Mouse (Mus musculus): ENCODE measurements around the gene Oscp1. TPM values are rescaled to one million over a fixed set of nuclear protein-coding genes. Genes with fewer than 3 reads are reported as not detected.

Oscp1 gene
- polyA plus RNA-seq, 1 experiment, result 12.8 TPM

GRCm38 (mm10) chr4:126025801-126026200, 32.6 kb upstream of the Oscp1 start:
- TF ChIP-seq REST (IDR thresholded peaks at IDR 0.05; ENCODE audit: insufficient read depth, insufficient read length) (no peak), TCF3 (IDR thresholded peaks at IDR 0.05; ENCODE audit: insufficient read length, low read depth) (no peak), USF1 (IDR thresholded peaks at IDR 0.05; ENCODE audit: low read depth) (no peak), TCF12 (IDR thresholded peaks at IDR 0.05; ENCODE audit: insufficient read depth, poor library complexity, severe bottlenecking) (no peak), MAX (IDR thresholded peaks at IDR 0.05; ENCODE audit: low read depth) (no peak), MYOD1 (IDR thresholded peaks at IDR 0.05; ENCODE audit: control insufficient read depth in 1 of 3, insufficient read length in 2 of 3, low read depth in 2 of 3) (no peak), POLR2A (IDR thresholded peaks at IDR 0.05; ENCODE audit: insufficient read length, low read depth) (no peak), CEBPB (IDR thresholded peaks at IDR 0.05; ENCODE audit: insufficient read depth, poor library complexity, severe bottlenecking) (no peak), E2F4 (IDR thresholded peaks at IDR 0.05; ENCODE audit: insufficient read depth) (no peak), MYOG (IDR thresholded peaks at IDR 0.05; ENCODE audit: control insufficient read depth in 1 of 3, insufficient read depth in 1 of 3, insufficient read length in 2 of 3, low read depth in 2 of 3) (no peak), SRF (IDR thresholded peaks at IDR 0.05; ENCODE audit: control insufficient read depth, insufficient read length, low read depth) (no peak), POLR2AphosphoS2 (IDR thresholded peaks at IDR 0.05; ENCODE audit: insufficient read length, low read depth) (no peak)
- H3K4me3 ChIP-seq, result no peak overlapping the region
- no peaks in the 10 kb centered on the region for H3K79me2 ChIP-seq (ENCODE audit: control insufficient read depth, insufficient read depth)
- H3ac ChIP-seq (ENCODE audit: control insufficient read depth, insufficient read length), result no peak overlapping the region
- H3K36me3 ChIP-seq (ENCODE audit: control insufficient read depth, insufficient read depth), result no peaks in the 10 kb centered on the region
- peaks cover 38% of the 10 kb centered on the region for H3K27me3 ChIP-seq (ENCODE audit: control insufficient read depth, insufficient read depth, insufficient read length)
- no peak overlapping the region for H3K4me2 ChIP-seq (ENCODE audit: low read depth)

- H3K27me3 ChIP-seq (ENCODE audit: control insufficient read depth, insufficient read depth, insufficient read length), result peaks cover 51% of the 10 kb centered on the region
- H3K36me3 ChIP-seq (ENCODE audit: control insufficient read depth, insufficient read depth), result no peaks in the 10 kb centered on the region
- H3K79me2 ChIP-seq (ENCODE audit: control insufficient read depth, insufficient read depth), result no peaks in the 10 kb centered on the region
- H3K4me2 ChIP-seq (ENCODE audit: low read depth), result no peak overlapping the region
- TF ChIP-seq REST (IDR thresholded peaks at IDR 0.05; ENCODE audit: insufficient read depth, insufficient read length) (no peak), CEBPB (IDR thresholded peaks at IDR 0.05; ENCODE audit: insufficient read depth, poor library complexity, severe bottlenecking) (no peak), MYOG (IDR thresholded peaks at IDR 0.05; ENCODE audit: control insufficient read depth in 1 of 3, insufficient read depth in 1 of 3, insufficient read length in 2 of 3, low read depth in 2 of 3) (no peak), USF1 (IDR thresholded peaks at IDR 0.05; ENCODE audit: low read depth) (no peak)
- no peak overlapping the region for H3K4me3 ChIP-seq
- H3ac ChIP-seq (ENCODE audit: control insufficient read depth, insufficient read length), result no peak overlapping the region
Measured at GRCm38 (mm10) chr4:126027980-126028379, 30.4 kb upstream of the Oscp1 start.

DNA sequence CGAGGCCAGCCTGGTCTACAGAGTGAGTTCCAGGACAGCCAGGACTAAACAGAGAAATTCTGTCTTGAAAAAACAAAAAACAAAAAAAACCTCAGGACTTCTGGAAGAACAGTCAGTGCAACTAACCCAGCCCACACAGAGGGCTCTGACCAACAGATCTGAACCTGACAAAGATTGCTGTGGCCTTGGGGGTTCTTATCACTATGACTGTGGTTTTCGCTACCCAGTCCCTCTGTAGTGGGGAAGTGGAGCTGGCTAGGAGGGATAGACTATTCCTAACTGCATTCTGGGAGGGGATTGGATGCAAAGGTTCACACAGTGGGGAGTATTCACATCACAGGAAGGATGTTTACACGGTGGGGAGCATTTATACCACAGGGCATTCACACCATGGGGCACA, 29.3 kb upstream of the Oscp1 start:
- TF ChIP-seq E2F4 (IDR thresholded peaks at IDR 0.05; ENCODE audit: insufficient read depth) (no peak), TCF3 (IDR thresholded peaks at IDR 0.05; ENCODE audit: insufficient read length, low read depth) (no peak), POLR2AphosphoS2 (IDR thresholded peaks at IDR 0.05; ENCODE audit: insufficient read length, low read depth) (no peak), TCF12 (IDR thresholded peaks at IDR 0.05; ENCODE audit: insufficient read depth, poor library complexity, severe bottlenecking) (no peak), REST (IDR thresholded peaks at IDR 0.05; ENCODE audit: insufficient read depth, insufficient read length) (no peak), SRF (IDR thresholded peaks at IDR 0.05; ENCODE audit: control insufficient read depth, insufficient read length, low read depth) (no peak)
- no peak overlapping the region for H3ac ChIP-seq (ENCODE audit: control insufficient read depth, insufficient read length)
- H3K4me3 ChIP-seq, result no peak overlapping the region
- no peaks in the 10 kb centered on the region for H3K79me2 ChIP-seq (ENCODE audit: control insufficient read depth, insufficient read depth)
- no peaks in the 10 kb centered on the region for H3K36me3 ChIP-seq (ENCODE audit: control insufficient read depth, insufficient read depth)
- no peak overlapping the region for H3K4me2 ChIP-seq (ENCODE audit: low read depth)
- H3K27me3 ChIP-seq (ENCODE audit: control insufficient read depth, insufficient read depth, insufficient read length), result peaks cover 45% of the 10 kb centered on the region

DNA sequence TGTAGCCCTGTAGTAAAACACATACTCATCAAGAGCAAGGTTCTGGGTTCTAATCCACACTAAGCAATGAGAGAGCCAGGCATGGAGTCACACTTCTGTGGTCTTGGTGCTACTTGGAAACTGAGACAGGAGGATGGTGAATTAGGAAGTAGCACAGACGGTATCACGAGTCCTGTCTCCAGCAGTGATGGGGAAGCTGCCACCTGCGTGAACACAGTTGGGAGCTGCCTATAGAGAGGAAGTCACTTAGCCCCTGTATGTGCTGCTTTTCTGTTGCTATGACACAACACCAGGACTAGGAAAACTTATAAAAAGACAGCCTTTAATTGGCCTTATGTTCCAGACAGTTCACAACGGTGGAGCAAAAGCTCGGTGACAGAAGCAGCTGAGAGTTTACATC, 27.7 kb upstream of the Oscp1 start:
- no peaks in the 10 kb centered on the region for H3K36me3 ChIP-seq (ENCODE audit: control insufficient read depth, insufficient read depth)
- TF ChIP-seq USF1 (IDR thresholded peaks at IDR 0.05; ENCODE audit: low read depth) (no peak), POLR2AphosphoS2 (IDR thresholded peaks at IDR 0.05; ENCODE audit: insufficient read length, low read depth) (no peak), SRF (IDR thresholded peaks at IDR 0.05; ENCODE audit: control insufficient read depth, insufficient read length, low read depth) (no peak), POLR2A (IDR thresholded peaks at IDR 0.05; ENCODE audit: insufficient read length, low read depth) (no peak), CEBPB (IDR thresholded peaks at IDR 0.05; ENCODE audit: insufficient read depth, poor library complexity, severe bottlenecking) (no peak)
- H3K4me2 ChIP-seq (ENCODE audit: low read depth), result no peak overlapping the region
- H3ac ChIP-seq (ENCODE audit: control insufficient read depth, insufficient read length), result no peak overlapping the region
- no peaks in the 10 kb centered on the region for H3K79me2 ChIP-seq (ENCODE audit: control insufficient read depth, insufficient read depth)
- no peak overlapping the region for H3K4me3 ChIP-seq
- H3K27me3 ChIP-seq (ENCODE audit: control insufficient read depth, insufficient read depth, insufficient read length), result peaks cover 29% of the 10 kb centered on the region

DNA sequence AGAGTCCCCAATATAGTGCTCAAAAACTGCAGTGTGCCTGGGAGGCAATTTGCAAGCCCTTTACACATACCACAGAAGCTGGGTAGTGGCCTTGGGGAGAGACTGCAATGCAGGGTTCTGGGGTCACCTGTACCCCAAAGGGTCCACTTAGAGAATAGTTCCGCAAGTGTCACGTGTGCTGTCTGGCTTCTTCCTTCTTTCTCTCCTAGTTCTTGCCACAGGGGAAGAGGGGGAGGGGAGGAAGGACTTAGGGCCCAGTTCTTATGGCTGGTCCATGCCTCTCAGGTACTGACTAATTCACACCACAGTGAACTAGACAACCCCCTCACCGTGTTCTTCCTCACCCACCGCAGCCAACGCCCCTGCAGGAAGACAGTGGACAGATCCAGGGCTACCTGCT, 23.0 kb upstream of the Oscp1 start:
- Histone ChIP-seq H3K4me3 (no peak overlapping the region), H3K79me2 (ENCODE audit: control insufficient read depth, insufficient read depth) (no peaks in the 10 kb centered on the region), H3K27me3 (ENCODE audit: control insufficient read depth, insufficient read depth, insufficient read length) (peaks cover 29% of the 10 kb centered on the region), H3K4me2 (ENCODE audit: low read depth) (no peak overlapping the region), H3ac (ENCODE audit: control insufficient read depth, insufficient read length) (no peak overlapping the region), H3K36me3 (ENCODE audit: control insufficient read depth, insufficient read depth) (no peaks in the 10 kb centered on the region)
- no peak for TF ChIP-seq MYOD1 (IDR thresholded peaks at IDR 0.05; ENCODE audit: control insufficient read depth in 1 of 3, insufficient read length in 2 of 3, low read depth in 2 of 3)
- TF ChIP-seq E2F4 (IDR thresholded peaks at IDR 0.05; ENCODE audit: insufficient read depth), result no peak
- TF ChIP-seq POLR2AphosphoS2 (IDR thresholded peaks at IDR 0.05; ENCODE audit: insufficient read length, low read depth), result no peak
- TF ChIP-seq TCF12 (IDR thresholded peaks at IDR 0.05; ENCODE audit: insufficient read depth, poor library complexity, severe bottlenecking), result no peak
- TF ChIP-seq TCF3 (IDR thresholded peaks at IDR 0.05; ENCODE audit: insufficient read length, low read depth), result no peak
- TF ChIP-seq REST (IDR thresholded peaks at IDR 0.05; ENCODE audit: insufficient read depth, insufficient read length), result no peak
- no peak for TF ChIP-seq SRF (IDR thresholded peaks at IDR 0.05; ENCODE audit: control insufficient read depth, insufficient read length, low read depth)
- no peak for TF ChIP-seq POLR2A (IDR thresholded peaks at IDR 0.05; ENCODE audit: insufficient read length, low read depth)
- TF ChIP-seq MAX (IDR thresholded peaks at IDR 0.05; ENCODE audit: low read depth), result no peak
- TF ChIP-seq MYOG (IDR thresholded peaks at IDR 0.05; ENCODE audit: control insufficient read depth in 1 of 3, insufficient read depth in 1 of 3, insufficient read length in 2 of 3, low read depth in 2 of 3), result no peak
- no peak for TF ChIP-seq CEBPB (IDR thresholded peaks at IDR 0.05; ENCODE audit: insufficient read depth, poor library complexity, severe bottlenecking)
